Mouse (Mus musculus): ENCODE measurements around the gene Sv2c.

Gene Sv2c

GRCm38 (mm10) chr13:95943919-95944318, 188.5 kb downstream of the Sv2c start:
- DNase-seq (ENCODE audit: low spot score), result no peak

DNA sequence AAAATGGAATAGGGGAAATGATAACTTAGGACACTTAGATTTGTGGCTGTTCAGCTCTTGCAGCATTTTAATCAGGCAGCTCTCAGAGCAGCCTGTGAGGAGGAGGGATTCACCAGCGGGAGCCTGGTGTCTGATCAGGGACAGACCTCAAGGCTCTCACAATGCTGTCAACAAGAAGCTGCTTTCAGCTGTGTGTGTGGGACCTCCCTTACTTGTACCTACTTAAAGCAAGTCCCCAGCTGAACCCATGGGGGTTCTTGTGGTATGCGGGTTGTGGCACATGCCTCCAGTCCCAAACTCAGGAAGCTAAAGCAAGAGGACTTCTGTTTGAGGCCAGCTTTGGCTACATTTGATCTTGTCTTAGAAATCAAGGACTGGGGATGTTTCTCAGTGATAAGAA, 189.8 kb downstream of the Sv2c start:
- DNase-seq (ENCODE audit: low spot score), result no peak

GRCm38 (mm10) chr13:95941861-95942260, 190.5 kb downstream of the Sv2c start:
- DNase-seq (ENCODE audit: low spot score), result no peak

DNA sequence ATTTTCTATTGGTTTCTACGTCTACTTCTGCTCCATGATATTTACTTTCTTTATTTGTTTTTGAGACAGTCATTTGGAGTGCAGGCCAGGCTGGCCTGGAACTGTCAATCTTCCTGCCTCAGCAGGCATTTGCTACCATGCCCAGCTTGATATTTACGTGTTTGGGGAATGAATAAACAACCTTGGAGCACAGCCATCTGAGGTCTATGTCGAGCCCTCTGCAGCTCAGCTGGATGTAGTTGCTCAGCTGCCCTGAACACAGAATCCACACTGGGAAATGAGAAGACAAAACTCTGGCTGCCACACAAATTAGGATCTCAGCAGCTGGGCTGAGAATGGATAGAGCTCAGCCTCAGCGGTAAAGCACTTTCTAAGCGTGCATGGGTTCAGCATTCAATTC, 191.6 kb downstream of the Sv2c start:
- no peak for DNase-seq (ENCODE audit: low spot score)

GRCm38 (mm10) chr13:95924201-95924621, 208.2 kb downstream of the Sv2c start:
- DNase-seq (ENCODE audit: low spot score), result no peak

DNA sequence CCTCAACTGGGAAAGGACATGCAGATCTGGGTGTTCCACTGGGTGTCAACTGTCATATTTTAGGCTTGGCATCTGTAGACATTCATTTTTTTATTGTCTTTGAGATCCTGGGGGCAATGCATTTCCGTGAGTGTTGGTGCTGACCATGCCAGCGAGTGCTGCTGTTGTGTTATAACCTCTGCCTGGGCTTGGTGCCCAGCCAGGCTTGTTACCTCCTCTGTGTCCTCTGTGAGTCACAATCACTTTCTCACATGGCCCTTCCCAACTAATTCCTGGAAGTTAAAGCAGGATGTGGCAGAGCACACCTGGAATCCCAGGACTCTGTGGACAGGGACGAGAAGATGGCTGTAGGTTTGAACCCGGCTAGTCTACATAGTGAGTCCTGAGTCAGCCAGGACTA, 209.8 kb downstream of the Sv2c start:
- DNase-seq (ENCODE audit: low spot score), result no peak

- DNase-seq (ENCODE audit: low spot score), result no peak
Measured at GRCm38 (mm10) chr13:95918624-95919284, 213.6 kb downstream of the Sv2c start.

DNA sequence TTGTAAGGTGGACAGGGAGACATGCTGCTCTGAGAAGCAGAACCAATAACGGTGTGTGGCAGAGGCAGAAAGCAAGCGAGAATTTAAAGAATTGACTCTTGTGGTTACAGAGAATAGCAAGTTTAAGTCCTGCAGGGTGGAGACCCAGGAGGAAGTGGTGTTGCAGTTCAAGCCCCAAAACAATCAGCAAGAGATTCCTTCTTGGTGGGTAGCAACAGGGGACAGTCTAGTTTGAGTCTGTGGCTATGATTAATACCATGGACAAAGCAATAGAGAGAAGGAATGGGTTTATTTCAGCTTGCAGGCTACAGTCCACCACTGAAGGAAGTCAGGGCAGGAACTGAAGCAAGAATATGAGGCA, 219.4 kb downstream of the Sv2c start:
- no peak for DNase-seq (ENCODE audit: low spot score)

GRCm38 (mm10) chr13:95912157-95913045, 220.0 kb downstream of the Sv2c start:
- no peak for DNase-seq (ENCODE audit: low spot score)

DNA sequence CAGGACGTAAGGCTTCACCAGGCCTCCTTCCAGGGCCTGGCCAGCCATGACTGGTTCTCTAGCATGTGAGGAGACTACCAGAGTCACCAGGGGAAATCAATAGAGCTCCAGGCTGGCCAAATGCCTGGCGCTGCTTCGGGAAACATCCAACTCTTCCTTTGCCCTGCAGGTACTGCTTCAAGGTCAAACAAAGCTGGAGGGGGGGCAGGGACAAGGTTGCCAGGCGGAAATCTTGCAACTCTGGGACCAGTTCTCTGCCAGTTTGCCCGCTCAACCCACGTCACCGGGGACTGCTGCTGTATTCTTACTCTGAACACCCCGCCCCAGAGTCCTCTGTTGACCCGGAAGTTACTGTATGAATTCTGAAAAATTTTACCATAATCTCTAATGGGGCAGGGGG, 222.1 kb downstream of the Sv2c start:
- DNase-seq (ENCODE audit: low spot score), result no peak

GRCm38 (mm10) chr13:95909244-95909643, 223.1 kb downstream of the Sv2c start:
- DNase-seq (ENCODE audit: low spot score), result no peak

Measured in MN1 (cell line).